Mouse (Mus musculus): Measurements from ENCODE around the gene Pygo1. TPM values are rescaled to one million over a fixed set of nuclear protein-coding genes. Genes with fewer than 3 reads are reported as not detected.

The Pygo1 gene
- polyA plus RNA-seq, 1 experiment from 2014 or later, result 14.2 TPM

Other genes starting within 250 kb of the Pygo1 start
- 2.1 and 2.2 TPM in 2 replicates for gene Prtg, start 118.8 kb upstream of the Pygo1 start, polyA plus RNA-seq (2016; fragmentation: Nextera tagmentation; extraction: Ambion mirVana)
- gene Dyx1c1, start 33.1 kb downstream of the Pygo1 start, polyA plus RNA-seq (2016; fragmentation: Nextera tagmentation; extraction: Ambion mirVana), result 2.6 and 2.7 TPM in 2 replicates
- not detected in 2 replicates for gene Gm44503, start 33.2 kb downstream of the Pygo1 start, polyA plus RNA-seq (2016; fragmentation: Nextera tagmentation; extraction: Ambion mirVana)
- gene Ccpg1os, start 59.7 kb downstream of the Pygo1 start, polyA plus RNA-seq (2016; fragmentation: Nextera tagmentation; extraction: Ambion mirVana), result 26.5 and 27.9 TPM in 2 replicates
- gene Ccpg1, start 59.8 kb downstream of the Pygo1 start, polyA plus RNA-seq (2016; fragmentation: Nextera tagmentation; extraction: Ambion mirVana), result 38.7 and 44.3 TPM in 2 replicates
- 14.0 and 15.1 TPM in 2 replicates for gene Pigb, start 114.7 kb downstream of the Pygo1 start, polyA plus RNA-seq (2016; fragmentation: Nextera tagmentation; extraction: Ambion mirVana)
- gene Rab27a, start 119.2 kb downstream of the Pygo1 start, polyA plus RNA-seq (2016; fragmentation: Nextera tagmentation; extraction: Ambion mirVana), result 2.9 and 4.3 TPM in 2 replicates
- 0.17 TPM in 1 of 2 replicates, not detected in the other for gene Khdc3, start 176.2 kb downstream of the Pygo1 start, polyA plus RNA-seq (2016; fragmentation: Nextera tagmentation; extraction: Ambion mirVana)
- gene Gm20509, start 176.8 kb downstream of the Pygo1 start, polyA plus RNA-seq (2016; fragmentation: Nextera tagmentation; extraction: Ambion mirVana), result 0.27 TPM in 1 of 2 replicates, not detected in the other
- gene Rsl24d1, start 187.8 kb downstream of the Pygo1 start, polyA plus RNA-seq (2016; fragmentation: Nextera tagmentation; extraction: Ambion mirVana), result 115 and 124 TPM in 2 replicates